Mouse (Mus musculus) liver, embryonic 14.5 days (tissue): ENCODE data around the gene Galnt2.

Experiments used
- CTCF ChIP-seq: IDR thresholded peaks from 2 replicates; pipeline ENCODE4 v1.5.1; 2016; ENCODE audit warnings: antibody characterized with exemption, low read depth, control low read depth
- EP300 ChIP-seq: IDR thresholded peaks from 2 replicates; pipeline ENCODE4 v1.6.1; 2016; ENCODE audit warnings: antibody characterized with exemption, low read depth

DNA sequence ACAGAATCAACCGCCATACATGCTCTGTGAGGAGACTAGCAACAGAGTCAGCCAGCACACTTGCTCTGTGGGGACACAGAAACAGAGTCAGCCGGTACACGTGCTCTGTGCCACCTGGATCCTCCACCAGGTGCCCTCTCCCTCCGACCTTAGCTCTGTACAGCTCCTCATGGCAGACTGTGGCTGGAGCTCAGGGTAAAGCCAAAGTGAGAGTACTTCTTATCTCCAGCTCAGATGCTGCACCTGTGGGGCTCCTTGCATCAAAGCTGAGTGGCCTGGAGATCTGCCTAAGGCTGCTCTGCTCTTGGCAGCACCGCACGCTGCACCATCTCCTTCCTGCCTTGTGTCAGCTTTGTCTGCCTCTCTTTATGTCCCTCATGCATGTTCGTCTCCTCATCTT lies 40.8 kb upstream of the Galnt2 start:
- TF ChIP-seq EP300, result no peak
- TF ChIP-seq CTCF, result no peak
